Mouse (Mus musculus): ENCODE data around the gene Rbm47.
"Not testable (repeated sequence)": the region's sequence is repeated elsewhere in the genome, so short reads cannot be mapped to it uniquely, and the experiment has no call there.

Gene Rbm47

DNA sequence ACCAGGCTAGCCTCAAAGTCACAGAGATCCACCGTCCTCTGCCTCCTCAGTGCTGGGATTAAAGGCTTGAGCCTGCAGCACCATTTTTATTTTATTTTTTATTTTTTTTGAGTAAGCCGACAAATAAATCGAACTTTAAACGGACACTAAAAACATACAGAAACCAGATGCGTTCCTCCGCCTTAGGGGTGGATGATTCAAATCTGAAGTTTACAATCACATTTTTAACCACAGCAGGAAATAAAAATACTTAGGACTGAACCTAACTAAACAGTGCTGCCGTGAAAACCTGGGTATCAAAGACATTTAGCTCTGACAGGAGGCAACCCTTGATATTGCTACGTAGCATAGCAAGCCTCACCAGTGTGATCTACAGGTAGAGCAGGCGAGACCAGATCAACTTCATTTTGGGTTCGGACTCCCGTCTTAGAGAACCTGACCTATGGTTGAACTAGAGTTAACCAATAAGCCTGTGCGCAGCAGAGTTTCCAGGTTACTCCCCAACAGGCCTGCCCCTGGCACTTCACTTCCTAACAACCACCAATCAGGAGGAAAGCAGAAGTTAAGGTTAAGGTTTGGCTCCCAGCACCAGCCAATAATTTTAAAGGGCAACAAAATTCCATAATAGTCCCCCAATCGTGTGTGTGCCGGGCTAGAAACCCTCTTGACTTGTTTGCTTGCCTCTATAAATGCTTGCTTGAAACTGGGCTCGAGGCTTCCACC, 164.5 kb downstream of the Rbm47 start:
- DNase-seq: no peak

- no peak for DNase-seq
Observed at GRCm38 (mm10) chr5:66005041-66005678, 167.8 kb downstream of the Rbm47 start.

GRCm38 (mm10) chr5:66004134-66004925, 168.6 kb downstream of the Rbm47 start, which contains the start of gene 9130230L23Rik:
Gene 9130230L23Rik, minus strand, starts transcription at chr5:66004285.
- DNase-seq: no peak

GRCm38 (mm10) chr5:66001232-66001631, 171.7 kb downstream of the Rbm47 start:
- DNase-seq: no peak

- no peak for DNase-seq
Observed at GRCm38 (mm10) chr5:66000567-66001125, 172.3 kb downstream of the Rbm47 start.

DNA sequence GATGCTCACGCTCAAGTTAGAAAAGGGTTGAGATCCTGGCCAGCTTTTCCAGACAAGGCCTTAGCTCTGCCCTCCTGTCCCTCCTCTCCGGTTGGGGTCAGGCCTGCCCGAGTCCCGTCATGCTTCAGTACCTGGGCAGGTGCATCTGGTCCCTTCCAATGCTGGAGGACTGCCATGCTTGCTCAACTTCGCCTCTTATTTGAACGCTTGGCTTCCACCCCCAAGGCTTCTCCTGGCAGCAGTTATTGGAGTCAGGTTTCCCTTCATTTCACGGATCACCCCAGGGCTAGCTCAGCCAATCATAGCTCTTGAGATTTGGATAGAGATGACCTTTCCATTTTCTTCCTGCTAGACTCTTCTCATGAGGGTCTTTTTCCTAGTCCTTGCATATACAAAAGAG, 172.8 kb downstream of the Rbm47 start:
- DNase-seq: no peak

- no peak for DNase-seq
Observed at GRCm38 (mm10) chr5:65999106-65999505, 173.8 kb downstream of the Rbm47 start.

DNA sequence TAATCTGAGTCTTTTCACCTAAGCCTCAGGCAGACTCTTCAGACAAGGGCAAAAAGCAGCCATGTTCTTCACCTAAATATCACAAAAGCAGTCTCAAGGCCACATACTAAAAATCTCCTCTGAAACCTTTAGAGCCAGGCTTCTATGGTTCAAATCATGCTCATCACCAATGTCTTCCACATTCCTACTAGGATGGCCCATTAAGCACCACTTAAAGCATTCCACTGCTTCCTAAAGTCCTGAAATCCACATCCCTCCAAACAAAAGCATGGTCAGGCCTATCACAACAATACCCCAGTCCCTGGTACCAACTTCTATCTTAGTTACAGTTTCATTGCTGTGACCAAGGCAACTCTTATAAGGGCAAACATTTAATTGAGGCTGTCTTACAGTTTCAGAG, 175.1 kb downstream of the Rbm47 start:
- no peak for DNase-seq

GRCm38 (mm10) chr5:65994643-65995042, 178.3 kb downstream of the Rbm47 start:
- DNase-seq: no peak

- DNase-seq: no peak
Observed at GRCm38 (mm10) chr5:65991191-65991590, 181.7 kb downstream of the Rbm47 start.

DNA sequence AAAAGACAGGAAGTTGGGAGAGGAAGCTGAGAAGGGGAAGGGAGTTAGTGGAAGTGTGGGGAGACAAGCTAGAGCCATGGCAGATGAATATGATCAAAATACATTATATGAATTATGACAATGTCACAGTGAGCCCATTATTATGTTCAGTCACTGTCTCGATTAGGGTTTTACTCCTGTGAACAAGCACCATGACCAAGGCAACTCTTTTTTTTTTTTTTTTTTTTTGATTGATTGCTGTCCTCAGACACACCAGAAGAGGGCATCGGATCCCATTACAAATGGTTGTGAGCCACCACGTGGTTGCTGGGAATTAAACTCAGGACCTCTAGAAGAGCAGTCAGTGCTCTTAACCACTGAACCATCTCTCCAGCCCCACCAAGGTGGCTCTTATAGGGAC, 185.9 kb downstream of the Rbm47 start:
- DNase-seq: not testable (repeated sequence)

DNA sequence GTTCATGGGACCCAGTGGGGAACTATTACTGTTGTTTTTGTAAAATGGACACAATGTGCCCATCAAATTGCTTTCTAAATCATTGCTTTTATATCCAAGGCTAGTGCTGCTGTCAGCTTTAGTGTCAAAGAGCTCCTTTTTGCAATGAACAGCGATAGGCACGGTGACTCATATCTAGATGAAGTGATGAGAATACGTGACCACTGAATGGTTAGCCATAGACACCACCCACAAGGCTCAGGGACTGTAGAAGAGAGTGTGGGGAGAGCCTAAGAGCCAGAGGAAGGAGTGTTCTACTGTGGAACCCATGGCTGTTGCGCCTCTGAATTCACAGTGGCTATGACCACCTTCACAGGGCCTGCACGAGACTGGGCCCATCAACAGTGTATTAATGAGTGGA, 186.5 kb downstream of the Rbm47 start:
- no peak for DNase-seq

DNA sequence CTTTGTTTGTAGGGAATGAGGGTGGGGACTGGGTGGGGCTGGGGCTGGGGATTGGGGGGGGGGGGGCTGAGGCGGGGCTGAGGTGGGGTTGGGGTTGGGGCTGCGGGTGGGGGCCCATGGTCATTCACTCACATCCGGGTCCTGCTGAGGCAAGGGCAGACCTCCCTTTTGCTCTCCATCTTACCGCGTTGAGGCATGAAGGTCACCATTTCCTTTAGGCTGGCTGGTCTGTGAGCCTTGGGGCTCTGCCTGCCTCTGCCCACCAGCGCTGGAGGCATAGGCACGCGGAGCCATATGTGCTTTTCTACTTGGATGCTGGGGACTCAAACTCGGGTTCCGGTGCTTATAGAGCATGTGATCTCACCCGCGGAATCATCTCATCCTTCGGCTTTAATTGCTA, 197.2 kb downstream of the Rbm47 start:
- no peak for DNase-seq

GRCm38 (mm10) chr5:65973189-65973588, 199.7 kb downstream of the Rbm47 start:
- no peak for DNase-seq

- no peak for DNase-seq
Observed at GRCm38 (mm10) chr5:65968004-65968403, 204.9 kb downstream of the Rbm47 start.

- no peak for DNase-seq
Observed at GRCm38 (mm10) chr5:65967091-65967490, 205.8 kb downstream of the Rbm47 start.
